Comparison of ENCODE assay signal across 8 mouse cellular contexts in genomic region chr3:98013401-98014281, GRCm38 (mm10). TPM values are rescaled to one million over a fixed set of nuclear protein-coding genes. Genes with fewer than 3 reads are reported as not detected.
DNase-seq lines count a peak whose midpoint lies in the region; ATAC-seq and TF ChIP-seq lines count a peak whose summit lies in the region.

Gene Notch2, plus strand, starts transcription at chr3:98013527.

- peak; percentile 86 for ATAC-seq in forebrain, embryonic 16.5 days
- peak; percentile 92 for ATAC-seq in lung, embryonic 15.5 days (ENCODE audit: borderline replicate concordance, extremely low read depth, low FRiP score, low TSS enrichment)

- under 1% methylated on average over 95 of the region's 95 CpGs for WGBS in forebrain, embryonic 16.5 days
- WGBS in lung, embryonic 15.5 days, result under 1% methylated on average over 81 of the region's 95 CpGs

- in situ Hi-C loops in ES-E14 (cut with MboI; ENCODE audit: low sequenced_read_pairs in 2 of 2, unreplicated experiment in 2 of 2), result no loop called here

- no peak within 1 kb of the TSS for H3K27ac ChIP-seq in ES-E14 (ENCODE audit: insufficient read depth, low read depth, low read length, poor library complexity, severe bottlenecking)
- peak within 1 kb of the TSS; percentile 65 for H3K27ac ChIP-seq in forebrain, embryonic 16.5 days (ENCODE audit: low read length)
- peak within 1 kb of the TSS; percentile 96 for H3K27ac ChIP-seq in lung, embryonic 15.5 days

- H3K9ac ChIP-seq in ES-E14 (ENCODE audit: insufficient read depth, low read depth, low read length, poor library complexity, severe bottlenecking), result peak within 1 kb of the TSS; percentile 98
- peak within 1 kb of the TSS; percentile 64 for H3K9ac ChIP-seq in forebrain, embryonic 16.5 days (replicated peaks; ENCODE audit: low read depth, low read length)
- peak within 1 kb of the TSS; percentile 86 for H3K9ac ChIP-seq in lung, embryonic 15.5 days

- peak within 1 kb of the TSS; percentile 90 to 95 for H3K4me3 ChIP-seq in ES-E14 (ENCODE audit: insufficient read depth in 1 of 2, low read depth in 1 of 2, low read length in 2 of 2, poor library complexity in 1 of 2, severe bottlenecking in 1 of 2)
- H3K4me3 ChIP-seq in forebrain, embryonic 16.5 days (replicated peaks; ENCODE audit: low read length), result peak within 1 kb of the TSS; percentile 66
- peak within 1 kb of the TSS; percentile 72 for H3K4me3 ChIP-seq in lung, embryonic 15.5 days

- H3K36me3 ChIP-seq in ES-E14 (ENCODE audit: control insufficient read depth, insufficient read depth, low read length, poor library complexity, severe bottlenecking), result no peaks in the 10 kb centered on the region
- H3K36me3 ChIP-seq in forebrain, embryonic 16.5 days (ENCODE audit: control insufficient read depth, insufficient read depth), result no peaks in the 10 kb centered on the region
- H3K36me3 ChIP-seq in lung, embryonic 15.5 days, result no peaks in the 10 kb centered on the region

- H3K27me3 ChIP-seq in forebrain, embryonic 16.5 days (replicated peaks; ENCODE audit: control insufficient read depth, insufficient read depth, low read length), result no peaks in the 10 kb centered on the region
- no peaks in the 10 kb centered on the region; the same call in 1 of the 2 replicates for H3K27me3 ChIP-seq in lung, embryonic 15.5 days

- no peaks in the 10 kb centered on the region for H3K9me3 ChIP-seq in ES-E14 (ENCODE audit: control insufficient read depth, insufficient read depth, low read depth, low read length)
- H3K9me3 ChIP-seq in forebrain, embryonic 16.5 days (ENCODE audit: control insufficient read depth, low read length), result no peaks in the 10 kb centered on the region
- H3K9me3 ChIP-seq in lung, embryonic 15.5 days, result no peaks in the 10 kb centered on the region

- intact Hi-C loops in heart, postnatal 36 days (cut with DNase I), result loop anchor here (2.0 to 5.0 kb wide), 3 partner anchors 13 to 246 kb away; no protein-coding TSS in a partner anchor

- DNase-seq in ES-E14 (ENCODE audit: low read depth, low spot score), result peak; percentile 88
- peak; percentile 83 for DNase-seq in cerebellum, adult 11-12 months
- peak; percentile 95 to 96 for DNase-seq in heart, postnatal 36 days
- peak; percentile 79 to 91 for DNase-seq in layer of hippocampus, adult 8-10 months (ENCODE audit: low spot score in 2 of 2)
- DNase-seq in ovary, adult 18-20 months (ENCODE audit: low spot score), result peak; percentile 90
- peak; percentile 97 for DNase-seq in thymus, postnatal 0 days (ENCODE audit: low spot score)

- H3K4me1 ChIP-seq in ES-E14 (ENCODE audit: control insufficient read depth in 2 of 2, insufficient read depth in 2 of 2, low read length in 2 of 2, poor library complexity in 1 of 2), result peaks cover 0 to 2% of the 10 kb centered on the region in 2 experiments; a peak in 1 of 4 replicates
- peaks cover 32% of the 10 kb centered on the region for H3K4me1 ChIP-seq in forebrain, embryonic 16.5 days (replicated peaks; ENCODE audit: control insufficient read depth, insufficient read depth, low read length)
- H3K4me1 ChIP-seq in lung, embryonic 15.5 days, result peaks cover 46% of the 10 kb centered on the region

- H3K4me2 ChIP-seq in forebrain, embryonic 16.5 days (ENCODE audit: low read length), result peak within 1 kb of the TSS; percentile 67
- H3K4me2 ChIP-seq in lung, embryonic 15.5 days, result peak within 1 kb of the TSS; percentile 83

TF ChIP-seq in ES-E14, 5 proteins besides CTCF, POLR2A, EP300 and RAD21:
- TF ChIP-seq CHD2 (IDR thresholded peaks at IDR 0.05; ENCODE audit: low read depth, low read length) (no peak; the same call in 1 of the 2 replicates), MAFK (IDR thresholded peaks at IDR 0.05; ENCODE audit: insufficient read depth, low read depth, low read length) (no peak), ZC3H11A (IDR thresholded peaks at IDR 0.05; ENCODE audit: borderline replicate concordance, low read depth, low read length) (no peak), HCFC1 (IDR thresholded peaks at IDR 0.05; ENCODE audit: borderline replicate concordance, insufficient read depth, low read length) (peak; percentile 56), ZNF384 (IDR thresholded peaks at IDR 0.05; ENCODE audit: low read depth, low read length) (no peak)

RNA-seq across cellular contexts. Expression of gene Notch2, which starts in this region (rescaled TPM):
- total RNA-seq in ES-E14 (2012; rRNA removed), result 41.5 and 54.3 TPM in 2 replicates
- polyA plus RNA-seq in forebrain, embryonic 16.5 days (2015; fragmentation: Nextera tagmentation; extraction: Ambion mirVana), result 14.6 and 19.5 TPM in 2 replicates
- 10 to 100 TPM; 16.7 to 17.8 TPM for total RNA-seq in heart, postnatal 36 days (2021)
- total RNA-seq in layer of hippocampus, adult 8-10 months (2022), result 10 to 100 TPM; 22.9 to 29.1 (median 26.8) TPM
- 33.4 and 35.1 TPM in 2 replicates for polyA plus RNA-seq in lung, embryonic 15.5 days (2015; fragmentation: Nextera tagmentation; extraction: Ambion mirVana)
- 9.9 and 11.3 TPM in 2 replicates for polyA plus RNA-seq in thymus, postnatal 0 days (2015; fragmentation: Nextera tagmentation; extraction: Ambion mirVana)
